Mouse (Mus musculus) kidney, embryonic 14.5 days (tissue): Measurements from ENCODE around the gene Aifm2. TPM values are rescaled to one million over a fixed set of nuclear protein-coding genes. Genes with fewer than 3 reads are reported as not detected.
A peak's percentile ranks its signal among the peaks of the same experiment; 100 is the strongest.

ENCODE experiments used
- ATAC-seq: fragments of 200-750 bp; cut with Nextera tagmentation; 2 replicates; pipeline ENCODE4 v1.8.0; 2017; ENCODE audit warnings: moderate number of reproducible peaks, mild to moderate bottlenecking, moderate TSS enrichment, moderate library complexity; ENCODE audit not compliant: low FRiP score, low TSS enrichment
- H3K27ac ChIP-seq: fragments of 300-500 bp; sonication (generic); 2 replicates; pipeline ENCODE4 v1.5.1; 2014; ENCODE audit warnings: low read depth, mild to moderate bottlenecking, low read length, moderate library complexity, mixed read lengths
- H3K27me3 ChIP-seq: fragments of 300-500 bp; sonication (generic); 2 replicates; pipeline ENCODE4 v1.6.1; 2014; ENCODE audit warnings: mild to moderate bottlenecking, low read length; ENCODE audit not compliant: control insufficient read depth, insufficient read depth
- H3K36me3 ChIP-seq: fragments of 300-500 bp; sonication (generic); 2 replicates; pipeline ENCODE4 v1.6.1; 2014; ENCODE audit warnings: low read length, mixed read lengths; ENCODE audit not compliant: control insufficient read depth, insufficient read depth
- H3K4me1 ChIP-seq: fragments of 300-500 bp; sonication (generic); 2 replicates; pipeline ENCODE4 v1.6.1; 2014; ENCODE audit warnings: low read length, mixed read lengths; ENCODE audit not compliant: control insufficient read depth, insufficient read depth
- H3K4me2 ChIP-seq: fragments of 300-500 bp; sonication (generic); replicated peaks from 2 replicates; pipeline ENCODE4 v1.6.1; 2014; ENCODE audit warnings: low read depth, mild to moderate bottlenecking, low read length
- H3K4me3 ChIP-seq: fragments of 300-500 bp; sonication (generic); 2 replicates; pipeline ENCODE4 v1.5.1; 2014; ENCODE audit warnings: mild to moderate bottlenecking, low read length
- H3K9ac ChIP-seq: fragments of 300-500 bp; sonication (generic); 2 replicates; pipeline ENCODE4 v1.6.1; 2014; ENCODE audit warnings: low read depth, mild to moderate bottlenecking, low read length, moderate library complexity
- H3K9me3 ChIP-seq: fragments of 300-500 bp; sonication (generic); 2 replicates; pipeline ENCODE4 v1.6.1; 2016; ENCODE audit warnings: low read length; ENCODE audit not compliant: control insufficient read depth
- WGBS: fragments of 180-500 bp; shearing (Covaris S2); extraction: QIAGEN DNeasy Blood & Tissue Kit; methylation state at CpG from one replicate; pipeline ENCODE4 v1.1.7; 2014; 5-methylcytosine and 5-hydroxymethylcytosine counted together
- polyA plus RNA-seq: library from polyadenylated mRNA; unstranded; fragments of >200 nt; fragmentation: Nextera tagmentation; extraction: Ambion mirVana; gene quantifications from 2 replicates; pipeline ENCODE4 v1.2.1, GENCODE M21; 2014

Aifm2 gene
- polyA plus RNA-seq, 1 experiment from 2014 or later = 15.1 TPM

DNA sequence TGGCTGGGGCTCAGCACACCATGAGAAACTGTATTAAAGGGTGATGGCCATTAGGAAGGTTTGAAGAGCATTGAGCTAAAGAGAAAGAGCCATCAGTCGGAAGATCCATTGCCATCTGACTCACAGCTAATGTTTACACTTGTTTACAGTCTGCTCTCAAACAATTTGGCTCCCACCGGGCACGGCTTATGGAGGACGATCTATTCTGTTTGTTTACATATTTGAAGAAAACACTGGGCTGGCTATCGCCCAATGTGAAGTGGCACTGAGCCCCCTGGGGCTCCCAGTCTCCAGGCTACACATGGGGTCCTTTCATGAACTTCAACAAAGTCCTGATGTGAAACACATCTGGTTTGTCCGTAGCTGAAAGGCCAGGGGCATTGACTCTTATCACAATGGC, 51.7 kb downstream of the Aifm2 start:
- no peak for ATAC-seq
- no peak overlapping the region for H3K27ac ChIP-seq
- 77% methylated on average over 6 of the region's 6 CpGs for WGBS

DNA sequence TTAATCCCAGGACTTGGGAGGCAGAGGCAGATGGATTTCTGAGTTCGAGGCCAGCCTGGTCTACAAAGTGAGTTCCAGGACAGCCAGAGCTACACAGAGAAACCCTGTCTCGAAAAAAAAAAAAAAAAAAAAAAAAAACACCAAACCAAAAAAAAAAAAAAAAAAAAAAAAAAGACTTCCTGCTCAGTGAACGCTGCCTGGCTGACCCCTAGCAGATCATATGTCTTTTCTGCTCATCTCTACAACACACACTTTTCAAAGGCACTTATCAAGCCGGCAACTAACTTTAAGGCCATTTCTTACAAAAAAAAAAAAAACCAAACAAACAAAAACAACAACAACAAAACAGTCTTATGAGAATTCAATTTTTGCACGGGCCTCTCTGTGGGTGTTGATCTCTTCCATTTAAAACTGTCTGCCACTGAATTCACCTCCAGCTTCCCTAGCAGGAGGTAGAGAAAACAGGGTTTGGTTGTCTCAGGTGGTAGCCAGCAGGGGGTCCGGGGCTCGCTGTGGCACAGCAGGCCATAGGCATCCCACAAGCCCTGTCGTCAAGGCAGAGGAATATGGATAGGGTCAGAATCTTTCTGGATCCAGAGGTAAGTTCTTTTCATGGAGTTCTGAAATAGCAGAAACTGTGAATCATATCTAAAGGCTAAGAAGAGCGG, 66.5 kb downstream of the Aifm2 start:
- H3K4me3 ChIP-seq = no peak overlapping the region
- peak overlapping the region; percentile 66 for H3K4me2 ChIP-seq
- ATAC-seq = no peak
- H3K9me3 ChIP-seq = no peaks in the 10 kb centered on the region
- peaks cover 4% of the 10 kb centered on the region; the same call in 1 of the 2 replicates for H3K36me3 ChIP-seq
- no peaks in the 10 kb centered on the region for H3K27me3 ChIP-seq
- H3K9ac ChIP-seq = no peak overlapping the region
- H3K27ac ChIP-seq = no peak overlapping the region
- peaks cover 12% of the 10 kb centered on the region; the same call in 1 of the 2 replicates for H3K4me1 ChIP-seq
- WGBS = 24% methylated on average over 8 of the region's 9 CpGs

More for the DNA sequence above, 51.7 kb downstream of the Aifm2 start:
- Histone ChIP-seq H3K4me1 (no peaks in the 10 kb centered on the region), H3K4me2 (no peak overlapping the region), H3K9me3 (no peaks in the 10 kb centered on the region), H3K4me3 (no peak overlapping the region), H3K27me3 (no peaks in the 10 kb centered on the region), H3K9ac (no peak overlapping the region), H3K36me3 (no peaks in the 10 kb centered on the region)

DNA sequence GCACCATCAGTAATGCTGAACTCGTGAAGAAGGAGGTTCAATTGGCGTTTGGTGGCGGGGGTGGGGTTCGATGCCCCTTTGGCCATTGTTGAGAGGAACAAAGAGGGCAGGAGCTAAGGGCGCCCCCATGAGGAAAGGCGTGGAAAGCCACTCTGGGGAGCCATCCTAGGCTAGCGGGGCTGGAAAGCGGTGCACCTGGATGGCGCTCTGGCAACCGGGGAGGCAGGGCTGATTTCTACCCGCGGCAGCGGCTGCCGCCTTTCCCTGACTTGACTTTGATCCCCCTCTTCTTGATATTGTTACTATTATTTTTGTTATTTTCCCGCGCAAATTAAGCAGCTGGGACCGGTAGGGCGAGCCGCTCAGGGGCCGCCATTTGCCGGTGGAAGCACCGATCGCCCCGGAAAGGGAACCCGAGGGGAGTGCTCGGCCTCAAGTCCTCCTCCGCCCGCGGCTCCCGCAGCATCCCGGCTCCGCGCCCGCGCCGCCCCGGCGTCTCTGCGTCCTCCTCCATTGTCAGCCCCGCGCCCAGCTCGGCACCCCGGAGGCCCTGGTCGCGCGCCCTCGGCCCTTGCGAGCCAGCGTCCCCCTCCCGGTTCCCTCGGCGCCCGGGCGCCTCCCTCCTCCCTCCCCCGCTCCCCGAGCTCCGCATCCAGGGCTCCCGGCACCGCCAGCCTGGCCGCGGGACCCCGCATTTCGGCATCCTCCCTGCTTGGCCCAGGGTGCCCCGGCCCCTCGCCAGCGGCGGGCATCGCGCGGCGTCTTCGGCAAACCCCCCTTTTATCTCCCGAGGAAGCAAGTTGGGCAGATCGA, 67.9 kb downstream of the Aifm2 start:
- H3K9ac ChIP-seq = peak overlapping the region; percentile 100
- H3K4me2 ChIP-seq = peak overlapping the region; percentile 66

DNA sequence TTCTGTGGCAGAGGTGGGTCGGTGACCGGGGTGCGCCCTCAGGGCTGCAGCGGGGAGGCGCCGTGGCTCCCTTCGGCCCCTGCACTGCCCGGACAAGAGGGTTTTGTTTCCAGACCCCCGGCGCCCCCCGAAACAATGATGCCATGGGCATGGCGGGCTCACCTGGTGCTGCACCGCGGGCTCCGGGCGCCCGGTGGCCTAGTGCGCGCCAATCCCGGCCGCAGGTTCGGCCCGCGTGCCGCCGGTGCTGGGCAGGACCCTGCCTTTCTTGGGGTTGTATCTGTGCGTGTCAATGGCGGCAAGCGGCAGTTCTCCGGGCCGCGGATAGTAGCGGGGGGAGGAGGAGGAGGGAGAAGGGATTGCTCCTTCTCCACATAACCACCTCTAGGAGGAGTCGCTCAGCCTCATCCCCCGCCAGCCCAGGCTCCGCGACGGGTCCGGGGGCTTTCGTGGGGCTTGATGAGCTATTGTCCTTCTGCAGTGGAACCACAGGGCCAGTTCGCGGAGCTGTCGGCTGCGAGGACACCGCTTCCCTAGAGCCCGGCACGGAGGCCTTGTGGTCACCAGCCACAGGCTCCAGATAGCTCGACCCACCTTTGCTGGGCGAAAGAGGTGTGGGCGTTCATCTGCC, 68.7 kb downstream of the Aifm2 start, which contains the start of gene H2afy2:
Gene H2afy2 (minus strand): TSS at position 527 of the 631 bp plus-strand sequence.
- Histone ChIP-seq H3K4me1 (peaks cover 18% of the 10 kb centered on the region; the same call in 1 of the 2 replicates), H3K4me3 (peak within 1 kb of the TSS; percentile 94), H3K27me3 (no peaks in the 10 kb centered on the region), H3K9ac (peak within 1 kb of the TSS; percentile 100), H3K27ac (peak within 1 kb of the TSS; percentile 95), H3K4me2 (peak within 1 kb of the TSS; percentile 66), H3K9me3 (no peaks in the 10 kb centered on the region), H3K36me3 (no peaks in the 10 kb centered on the region)
- under 1% methylated on average over 50 of the region's 50 CpGs for WGBS
- peak; percentile 84 for ATAC-seq

More for the DNA sequence above, 67.9 kb downstream of the Aifm2 start:
- under 1% methylated on average over 70 of the region's 74 CpGs for WGBS
- H3K4me3 ChIP-seq = peak overlapping the region; percentile 94
- H3K27me3 ChIP-seq = no peaks in the 10 kb centered on the region
- peaks cover 18% of the 10 kb centered on the region; the same call in 1 of the 2 replicates for H3K4me1 ChIP-seq
- no peaks in the 10 kb centered on the region for H3K36me3 ChIP-seq
- H3K27ac ChIP-seq = peak overlapping the region; percentile 95
- peak; percentile 50 for ATAC-seq
- no peaks in the 10 kb centered on the region for H3K9me3 ChIP-seq

DNA sequence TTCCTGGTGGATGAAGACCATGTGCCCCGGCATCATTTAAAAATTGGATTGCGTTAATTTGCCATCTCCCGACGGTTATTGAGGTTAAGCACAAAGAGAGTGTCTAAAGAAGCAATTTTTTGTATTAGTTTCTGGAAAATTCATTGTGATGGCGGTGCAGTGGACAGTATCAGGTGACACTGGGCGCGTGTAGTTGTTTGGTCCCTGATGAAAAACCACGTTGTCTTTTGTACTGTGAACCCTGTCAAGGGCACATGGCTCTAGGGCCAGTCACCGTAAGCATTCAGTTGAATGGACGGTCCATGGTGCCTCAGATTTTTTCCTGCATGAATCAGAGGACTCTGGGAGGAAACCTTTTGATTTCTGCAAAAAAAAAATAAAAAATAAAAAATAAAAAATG, 69.4 kb downstream of the Aifm2 start:
- peaks cover 18% of the 10 kb centered on the region; the same call in 1 of the 2 replicates for H3K4me1 ChIP-seq
- H3K4me3 ChIP-seq = peak overlapping the region; percentile 94
- ATAC-seq = no peak
- WGBS = 19% methylated on average over 10 of the region's 10 CpGs
- peak overlapping the region; percentile 95; the same call in 1 of the 2 replicates for H3K27ac ChIP-seq
- peak overlapping the region; percentile 100 for H3K9ac ChIP-seq
- no peaks in the 10 kb centered on the region for H3K9me3 ChIP-seq
- H3K36me3 ChIP-seq = no peaks in the 10 kb centered on the region
- H3K27me3 ChIP-seq = no peaks in the 10 kb centered on the region
- H3K4me2 ChIP-seq = peak overlapping the region; percentile 66

DNA sequence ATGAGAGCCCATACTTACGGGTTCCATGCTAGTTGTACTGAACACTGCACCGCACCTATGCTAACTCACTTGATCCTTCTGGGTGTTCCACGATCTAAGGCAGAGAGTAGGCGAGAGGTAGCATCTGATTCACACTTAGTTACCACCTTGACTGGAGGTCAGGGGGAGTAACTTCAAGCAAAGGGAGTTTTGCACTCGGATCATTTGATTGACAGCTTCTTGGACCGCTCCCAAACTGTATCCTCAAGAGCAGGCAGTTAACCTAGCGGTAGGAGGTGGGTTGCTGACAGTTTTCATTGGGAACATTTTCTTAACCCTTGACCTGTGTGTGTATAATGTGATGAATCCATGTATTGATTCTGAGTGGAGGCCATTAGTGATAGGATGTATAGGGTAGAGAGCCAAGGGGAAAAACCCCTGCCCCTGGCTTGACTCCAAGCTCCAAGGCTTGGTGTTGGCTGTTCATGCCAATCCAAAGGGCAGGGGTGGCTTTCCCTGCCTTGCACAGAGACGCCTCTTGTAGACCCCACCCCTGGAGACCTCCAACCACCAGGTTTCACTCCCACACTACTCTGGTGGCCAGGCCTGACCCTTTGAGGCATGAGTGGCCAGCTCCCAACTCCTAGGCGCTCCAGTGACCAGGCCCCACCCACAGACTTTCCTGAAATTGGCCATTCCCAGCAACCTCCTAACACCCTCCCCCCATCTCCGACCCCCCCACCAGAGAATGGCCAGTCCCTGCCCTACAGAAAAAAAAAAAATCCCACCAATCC, 72.7 kb downstream of the Aifm2 start:
- Histone ChIP-seq H3K27me3 (0 out of 2 replicates have a peak, but pooled peaks cover 5% of the 10 kb centered on the region), H3K4me3 (no peak overlapping the region), H3K4me1 (peaks cover 15% of the 10 kb centered on the region; the same call in 1 of the 2 replicates), H3K9ac (no peak overlapping the region), H3K4me2 (no peak overlapping the region), H3K27ac (no peak overlapping the region), H3K9me3 (no peaks in the 10 kb centered on the region), H3K36me3 (no peaks in the 10 kb centered on the region)
- 34% methylated on average over 10 of the region's 10 CpGs for WGBS
- 0 out of 2 replicates have a peak, but pooled peaks have one; percentile 18 for ATAC-seq

DNA sequence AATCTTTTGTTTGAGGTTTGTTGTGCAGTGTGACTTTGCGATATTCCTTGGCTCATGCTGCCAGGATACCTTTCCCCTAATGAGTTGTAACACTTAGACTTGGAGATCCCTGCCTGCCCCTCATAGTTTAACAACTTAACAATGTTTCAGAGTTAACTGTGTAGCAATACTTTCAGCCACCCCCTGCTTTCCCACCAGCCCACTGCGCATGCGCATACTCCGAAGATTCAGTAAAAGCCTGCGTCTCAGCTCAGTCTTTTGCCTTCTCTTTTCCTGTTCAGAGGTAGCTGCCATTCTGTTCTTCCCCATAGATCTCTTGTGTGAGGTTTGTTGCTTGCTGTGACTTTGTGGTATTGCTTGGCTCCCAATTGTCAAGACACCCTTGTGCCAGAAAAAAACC, 73.4 kb downstream of the Aifm2 start:
- H3K4me2 ChIP-seq = no peak overlapping the region
- H3K9me3 ChIP-seq = no peaks in the 10 kb centered on the region
- WGBS = 86% methylated on average over 5 of the region's 5 CpGs
- H3K4me3 ChIP-seq = no peak overlapping the region
- H3K27ac ChIP-seq = no peak overlapping the region
- ATAC-seq = no peak
- H3K9ac ChIP-seq = no peak overlapping the region
- H3K4me1 ChIP-seq = peaks cover 15% of the 10 kb centered on the region; the same call in 1 of the 2 replicates
- 0 out of 2 replicates have a peak, but pooled peaks cover 5% of the 10 kb centered on the region for H3K27me3 ChIP-seq
- H3K36me3 ChIP-seq = no peaks in the 10 kb centered on the region
